Comparison of ENCODE assay signal across 21 mouse cellular contexts in genomic region chr12:116152866-116153428, GRCm38 (mm10).
DNase-seq lines count a peak whose midpoint lies in the region; ATAC-seq and TF ChIP-seq lines count a peak whose summit lies in the region.
"Had no signal": no experiment of that assay in that cellular context is flagged by ENCODE, and none has a peak within 500 bp of the region (broad histone marks: within the 10 kb centered on the region; RNA-seq: fewer than 3 reads in every experiment).

No protein-coding gene starts in this region.

- no peak overlapping the region for H3K4me2 ChIP-seq in forebrain, postnatal 0 days (ENCODE audit: low read depth)
- H3K4me2 ChIP-seq in forebrain, embryonic 14.5 days (ENCODE audit: low read length): no peak overlapping the region
- H3K4me2 ChIP-seq: kidney, embryonic 15.5 days; limb, embryonic 13.5 days; liver, embryonic 12.5 days; midbrain, embryonic 11.5 days had no signal

- H3K27ac ChIP-seq in forebrain, postnatal 0 days (ENCODE audit: low read depth, low read length): no peak overlapping the region
- H3K27ac ChIP-seq in forebrain, embryonic 14.5 days (ENCODE audit: low read depth, low read length): no peak overlapping the region
- H3K27ac ChIP-seq: kidney, embryonic 15.5 days; limb, embryonic 13.5 days; liver, embryonic 12.5 days had no signal

- DNase-seq in forebrain, postnatal 0 days: peak; percentile 17
- no peak for DNase-seq in forebrain, embryonic 14.5 days (ENCODE audit: low spot score)
- peak; percentile 78 for DNase-seq in Muller cell, postnatal 12 days (ENCODE audit: inconsistent ontology term)
- peak; percentile 62 for DNase-seq in cerebellum, adult 11-12 months
- DNase-seq in cerebellum, postnatal 36 days: peak; percentile 33 to 40
- no peak for DNase-seq in adrenal gland, adult 2 months
- no peak for DNase-seq in natural killer cell, adult 2 months (ENCODE audit: low spot score in 2 of 2)
- DNase-seq: adrenal gland, postnatal 14 days; gastrocnemius, postnatal 36 days; heart, postnatal 4 days; kidney, adult 11 months; kidney, postnatal 36 days; lung, adult 18-20 months; lung, postnatal 10 days; thymus, postnatal 14 days had no signal

- H3K36me3 ChIP-seq in forebrain, postnatal 0 days (ENCODE audit: insufficient read depth): no peaks in the 10 kb centered on the region
- no peaks in the 10 kb centered on the region for H3K36me3 ChIP-seq in forebrain, embryonic 14.5 days (ENCODE audit: control insufficient read depth, insufficient read depth, low read length)
- H3K36me3 ChIP-seq: kidney, embryonic 15.5 days; limb, embryonic 13.5 days; liver, embryonic 12.5 days had no signal

- H3K9me3 ChIP-seq in forebrain, postnatal 0 days (ENCODE audit: low read length): no peaks in the 10 kb centered on the region
- H3K9me3 ChIP-seq in forebrain, embryonic 14.5 days (replicated peaks; ENCODE audit: control insufficient read depth, low read length): no peaks in the 10 kb centered on the region
- H3K9me3 ChIP-seq: kidney, embryonic 15.5 days; limb, embryonic 13.5 days; liver, embryonic 12.5 days had no signal

- no peak overlapping the region for H3K9ac ChIP-seq in forebrain, postnatal 0 days
- H3K9ac ChIP-seq in forebrain, embryonic 14.5 days (ENCODE audit: low read length): no peak overlapping the region
- H3K9ac ChIP-seq: kidney, embryonic 15.5 days; limb, embryonic 13.5 days; liver, embryonic 12.5 days had no signal

- no peak overlapping the region for H3K4me3 ChIP-seq in forebrain, postnatal 0 days (ENCODE audit: low read depth, low read length)
- H3K4me3 ChIP-seq in forebrain, embryonic 14.5 days (ENCODE audit: low read depth, low read length): no peak overlapping the region
- H3K4me3 ChIP-seq: kidney, embryonic 15.5 days; limb, embryonic 13.5 days; liver, embryonic 12.5 days had no signal

- H3K27me3 ChIP-seq in forebrain, postnatal 0 days (ENCODE audit: insufficient read depth, low read length): no peaks in the 10 kb centered on the region
- H3K27me3 ChIP-seq in forebrain, embryonic 14.5 days (replicated peaks; ENCODE audit: control insufficient read depth, insufficient read depth, low read length): no peaks in the 10 kb centered on the region
- H3K27me3 ChIP-seq: kidney, embryonic 15.5 days; limb, embryonic 13.5 days; liver, embryonic 12.5 days had no signal

- TF ChIP-seq CTCF in forebrain, postnatal 0 days (IDR thresholded peaks at IDR 0.05; ENCODE audit: low read depth): no peak

- ATAC-seq in forebrain, postnatal 0 days: peak; percentile 59
- no peak for ATAC-seq in forebrain, embryonic 14.5 days
- ATAC-seq: activated CD4-positive, CD25-positive, alpha-beta regulatory T cell, adult 4 months; forebrain, embryonic 16.5 days; liver, embryonic 12.5 days had no signal

- WGBS in forebrain, postnatal 0 days: 67% methylated on average over 9 of the region's 9 CpGs
- WGBS in forebrain, embryonic 14.5 days: 74% methylated on average over 9 of the region's 9 CpGs

- H3K4me1 ChIP-seq in forebrain, postnatal 0 days (ENCODE audit: insufficient read depth): no peaks in the 10 kb centered on the region
- no peaks in the 10 kb centered on the region for H3K4me1 ChIP-seq in forebrain, embryonic 14.5 days (ENCODE audit: control insufficient read depth, insufficient read depth, low read length)
- H3K4me1 ChIP-seq: kidney, embryonic 15.5 days; limb, embryonic 13.5 days; liver, embryonic 12.5 days had no signal

Comparison
In these comparisons a context has a peak if more than half of its experiments do, and no peak if none do; other contexts are left out.
1. DNase-seq: peak in forebrain, postnatal 0 days (single experiment), Muller cell, postnatal 12 days (single experiment), cerebellum, adult 11-12 months (single experiment) and cerebellum, postnatal 36 days (2 of 2); none in forebrain, embryonic 14.5 days (single experiment), adrenal gland, adult 2 months (single experiment) and natural killer cell, adult 2 months (0 of 2).